Comparison of ENCODE assay signal across 31 mouse cellular contexts in the genomic region with DNA sequence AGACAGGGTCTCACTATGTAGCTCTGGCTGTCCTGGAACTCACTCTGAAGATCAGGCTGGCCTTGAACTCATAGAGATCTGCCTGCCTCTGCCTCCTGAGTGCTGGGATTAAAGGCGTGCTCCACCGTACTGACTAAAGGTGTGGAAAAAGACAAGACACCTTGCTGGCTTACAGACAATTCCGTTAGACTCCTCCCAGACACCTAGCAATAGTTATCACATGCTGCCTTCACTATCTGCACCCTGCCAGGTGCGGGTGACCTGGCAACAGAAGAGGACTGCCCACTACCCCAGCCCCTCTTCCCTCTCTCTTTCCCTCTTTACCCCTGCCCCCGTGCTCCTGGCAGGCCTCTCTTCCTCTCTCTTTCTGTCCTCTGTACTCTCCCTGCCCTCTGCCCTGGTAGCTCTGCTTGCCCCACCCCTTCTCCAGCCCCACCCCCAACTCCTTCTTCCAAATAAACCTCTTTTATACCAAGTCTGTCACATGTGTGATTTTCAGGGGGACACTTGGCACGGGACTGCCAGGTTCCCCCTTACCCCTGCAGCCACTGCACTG. TPM values are rescaled to one million over a fixed set of nuclear protein-coding genes. Genes with fewer than 3 reads are reported as not detected.
DNase-seq lines count a peak whose midpoint lies in the region; ATAC-seq lines count a peak whose summit lies in the region.
"Had no signal": no experiment of that assay in that cellular context is flagged by ENCODE, and none has a peak within 500 bp of the region (broad histone marks: within the 10 kb centered on the region; RNA-seq: fewer than 3 reads in every experiment).

No protein-coding gene starts in this region.

- ATAC-seq in kidney, embryonic 16.5 days (ENCODE audit: low FRiP score, low TSS enrichment), result no peak
- ATAC-seq: forebrain, postnatal 0 days; intestine, postnatal 0 days; midbrain, embryonic 15.5 days had no signal

- H3K4me2 ChIP-seq in kidney, embryonic 16.5 days (replicated peaks; ENCODE audit: low read depth, low read length), result no peak overlapping the region
- H3K4me2 ChIP-seq: embryonic facial prominence, embryonic 15.5 days; heart, embryonic 13.5 days; hindbrain, embryonic 15.5 days; liver, embryonic 15.5 days; midbrain, embryonic 15.5 days had no signal

- H3K4me3 ChIP-seq in kidney, embryonic 16.5 days (ENCODE audit: low read length), result no peak overlapping the region
- H3K4me3 ChIP-seq in macrophage (ENCODE audit: inconsistent target), result no peak overlapping the region
- H3K4me3 ChIP-seq: embryonic facial prominence, embryonic 15.5 days; heart, embryonic 13.5 days; hindbrain, embryonic 15.5 days; limb, embryonic 10.5 days; liver, embryonic 15.5 days; midbrain, embryonic 15.5 days; myocyte had no signal

- no peaks in the 10 kb centered on the region for H3K36me3 ChIP-seq in kidney, embryonic 16.5 days (ENCODE audit: insufficient read depth, low read length)
- H3K36me3 ChIP-seq in macrophage (ENCODE audit: inconsistent target), result no peaks in the 10 kb centered on the region
- H3K36me3 ChIP-seq: embryonic facial prominence, embryonic 15.5 days; heart, embryonic 13.5 days; hindbrain, embryonic 15.5 days; limb, embryonic 10.5 days; liver, embryonic 15.5 days; midbrain, embryonic 15.5 days had no signal

- no peaks in the 10 kb centered on the region for H3K9me3 ChIP-seq in kidney, embryonic 16.5 days (ENCODE audit: low read length)
- H3K9me3 ChIP-seq: embryonic facial prominence, embryonic 15.5 days; heart, embryonic 13.5 days; hindbrain, embryonic 15.5 days; limb, embryonic 10.5 days; liver, embryonic 15.5 days; midbrain, embryonic 15.5 days had no signal

- no peaks in the 10 kb centered on the region for H3K27me3 ChIP-seq in kidney, embryonic 16.5 days (ENCODE audit: insufficient read depth, low read length)
- H3K27me3 ChIP-seq: embryonic facial prominence, embryonic 15.5 days; heart, embryonic 13.5 days; hindbrain, embryonic 15.5 days; liver, embryonic 15.5 days; midbrain, embryonic 15.5 days had no signal

- H3K9ac ChIP-seq in kidney, embryonic 16.5 days (replicated peaks; ENCODE audit: low read length), result no peak overlapping the region
- H3K9ac ChIP-seq: embryonic facial prominence, embryonic 15.5 days; forebrain, postnatal 0 days; heart, embryonic 13.5 days; hindbrain, embryonic 15.5 days; liver, embryonic 15.5 days; midbrain, embryonic 15.5 days had no signal

- 80% methylated on average over 6 of the region's 6 CpGs for WGBS in kidney, embryonic 16.5 days
- 68% methylated on average over 5 of the region's 6 CpGs for WGBS in macrophage (ENCODE audit: missing documents)

- peaks cover 60% of the 10 kb centered on the region for H3K4me1 ChIP-seq in kidney, embryonic 16.5 days (ENCODE audit: insufficient read depth, low read length)

- no peak overlapping the region for H3K27ac ChIP-seq in kidney, embryonic 16.5 days (ENCODE audit: low read length)
- H3K27ac ChIP-seq in macrophage, result peak overlapping the region; percentile 71
- H3K27ac ChIP-seq: embryonic facial prominence, embryonic 15.5 days; heart, embryonic 13.5 days; hindbrain, embryonic 15.5 days; limb, embryonic 10.5 days; midbrain, embryonic 15.5 days had no signal

- peak; percentile 45 for DNase-seq in kidney, adult 18-20 months
- DNase-seq in kidney, adult 9 months, result peak; percentile 72
- DNase-seq in kidney, postnatal 25 days, result peak; percentile 55 to 81
- no peak for DNase-seq in cerebellum, adult 9-11 months
- no peak for DNase-seq in cerebellum, postnatal 36 days
- DNase-seq: cerebellum, postnatal 10 days; embryo, embryonic 11 days; forebrain, postnatal 0 days; lung, postnatal 10 days; right cerebral cortex, postnatal 14 days; thymus, adult 2 months had no signal

- H3K79me2 ChIP-seq in macrophage (ENCODE audit: inconsistent target), result peaks cover 54% of the 10 kb centered on the region

RNA-seq across cellular contexts. Expression of a gene that starts 3.5 kb away (rescaled TPM):
- 6.6 and 6.7 TPM in 2 replicates for polyA plus RNA-seq in kidney, embryonic 16.5 days (2015; fragmentation: Nextera tagmentation; extraction: Ambion mirVana)
- 10 to 100 TPM in 10 of 26 experiments, 1 to 10 TPM in 13, under 1 TPM in 3; 0.91 to 39.6 (median 5.6) TPM for total RNA-seq in macrophage (2018; cell fraction: chromatin; rRNA removed)
- total RNA-seq in macrophage (2018; cell fraction: cytosol; rRNA removed), result 10 to 100 TPM in 20 of 26 experiments, 1 to 10 TPM in 6; 3.7 to 41.6 (median 20.4) TPM
- 10 to 100 TPM in 19 of 26 experiments, 1 to 10 TPM in 7; 4.5 to 63.6 (median 13.4) TPM for total RNA-seq in macrophage (2018; cell fraction: nucleus; rRNA removed)
- 14.0 to 34.3 TPM (median 20.6 TPM) in 3 replicates for polyA plus RNA-seq in macrophage (2018)

RNA-seq across cellular contexts. Expression of a gene that starts 21.6 kb away (rescaled TPM):
- polyA plus RNA-seq in kidney, embryonic 16.5 days (2015; fragmentation: Nextera tagmentation; extraction: Ambion mirVana), result not detected in 2 replicates
- not detected for total RNA-seq in macrophage (2018; cell fraction: chromatin; rRNA removed)
- not detected for total RNA-seq in macrophage (2018; cell fraction: cytosol; rRNA removed)
- not detected for total RNA-seq in macrophage (2018; cell fraction: nucleus; rRNA removed)
- polyA plus RNA-seq in macrophage (2018), result not detected in 3 replicates
- total RNA-seq: adrenal gland, adult 18-20 months; adrenal gland, postnatal 4 days; forebrain, postnatal 0 days; gastrocnemius, adult 18-20 months; granulocyte monocyte progenitor cell, adult 5-6 weeks; heart, postnatal 25 days; left cerebral cortex, adult 18-20 months; megakaryocyte-erythroid progenitor cell, adult 5-6 weeks; neutrophil, adult 5-6 weeks had no signal
- polyA plus RNA-seq: C2C12; forebrain, postnatal 0 days; heart, embryonic 13.5 days; hindbrain, embryonic 15.5 days; limb, embryonic 10.5 days; liver, embryonic 15.5 days; myocyte; spleen, adult 2 months had no signal

RNA-seq across cellular contexts. Expression of a gene that starts 22.7 kb away (rescaled TPM):
- 99.3 and 104 TPM in 2 replicates for polyA plus RNA-seq in kidney, embryonic 16.5 days (2015; fragmentation: Nextera tagmentation; extraction: Ambion mirVana)
- 10 to 100 TPM in 20 of 26 experiments, 1 to 10 TPM in 6; 5.3 to 32.5 (median 15.9) TPM for total RNA-seq in macrophage (2018; cell fraction: chromatin; rRNA removed)
- total RNA-seq in macrophage (2018; cell fraction: cytosol; rRNA removed), result 10 to 100 TPM; 11.3 to 25.9 (median 21.4) TPM
- 10 to 100 TPM in 16 of 26 experiments, 1 to 10 TPM in 10; 4.4 to 19.3 (median 11.4) TPM for total RNA-seq in macrophage (2018; cell fraction: nucleus; rRNA removed)
- 15.7 to 21.8 TPM (median 18.8 TPM) in 3 replicates for polyA plus RNA-seq in macrophage (2018)

RNA-seq across cellular contexts. Expression of a gene that starts 31.1 kb away (rescaled TPM):
- polyA plus RNA-seq in kidney, embryonic 16.5 days (2015; fragmentation: Nextera tagmentation; extraction: Ambion mirVana), result 0.60 and 0.92 TPM in 2 replicates
- 10 to 100 TPM in 4 of 26 experiments, 1 to 10 TPM in 16, under 1 TPM in 4, not detected in 2; 0.41 to 20.1 (median 4.7) TPM for total RNA-seq in macrophage (2018; cell fraction: chromatin; rRNA removed)
- total RNA-seq in macrophage (2018; cell fraction: cytosol; rRNA removed), result 10 to 100 TPM in 5 of 26 experiments, 1 to 10 TPM in 21; 1.4 to 11.9 (median 5.5) TPM
- total RNA-seq in macrophage (2018; cell fraction: nucleus; rRNA removed), result 10 to 100 TPM in 6 of 26 experiments, 1 to 10 TPM in 19, not detected in 1; 2.1 to 17.8 (median 7.3) TPM
- polyA plus RNA-seq in macrophage (2018), result 3.5 to 9.1 TPM (median 7.6 TPM) in 3 replicates
- total RNA-seq: forebrain, postnatal 0 days; megakaryocyte-erythroid progenitor cell, adult 5-6 weeks had no signal

RNA-seq across cellular contexts. Expression of a gene that starts 48.5 kb away (rescaled TPM):
- 1.1 and 1.7 TPM in 2 replicates for polyA plus RNA-seq in kidney, embryonic 16.5 days (2015; fragmentation: Nextera tagmentation; extraction: Ambion mirVana)
- total RNA-seq in macrophage (2018; cell fraction: chromatin; rRNA removed), result 100 to 1,000 TPM in 8 of 26 experiments, 10 to 100 TPM in 18; 22.4 to 143 (median 79.4) TPM
- total RNA-seq in macrophage (2018; cell fraction: cytosol; rRNA removed), result 10 to 100 TPM; 39.1 to 96.5 (median 65.9) TPM
- total RNA-seq in macrophage (2018; cell fraction: nucleus; rRNA removed), result 100 to 1,000 TPM in 6 of 26 experiments, 10 to 100 TPM in 20; 25.8 to 128 (median 81.1) TPM
- 40.4 to 55.9 TPM (median 47.4 TPM) in 3 replicates for polyA plus RNA-seq in macrophage (2018)

Comparison
In these comparisons a context has a peak if more than half of its experiments do, and no peak if none do; other contexts are left out.
1. DNase-seq: peak in kidney, adult 18-20 months (single experiment), kidney, adult 9 months (single experiment) and kidney, postnatal 25 days (2 of 2); none in cerebellum, adult 9-11 months (single experiment) and cerebellum, postnatal 36 days (0 of 2).